Mouse (Mus musculus) cortical plate, adult 2 months (tissue): ENCODE data around the gene Kl. TPM values are rescaled to one million over a fixed set of nuclear protein-coding genes. Genes with fewer than 3 reads are reported as not detected.

Source experiments
- H3K27ac ChIP-seq: fragments of 200-500 bp; 2 replicates; pipeline ENCODE4 v1.5.1; 2012; ENCODE audit warnings: low read length, control low read depth, inconsistent platforms; ENCODE audit not compliant: insufficient read depth
- H3K4me1 ChIP-seq: fragments of 200-500 bp; 2 replicates; pipeline ENCODE4 v1.6.1; 2011; ENCODE audit warnings: low read length; ENCODE audit not compliant: control insufficient read depth, insufficient read depth
- H3K4me3 ChIP-seq: fragments of 200-500 bp; 2 replicates; pipeline ENCODE4 v1.5.1; 2011; ENCODE audit warnings: mild to moderate bottlenecking, low read length, control low read depth; ENCODE audit not compliant: insufficient read depth
- CTCF ChIP-seq: fragments of 200-500 bp; IDR thresholded peaks from 2 replicates; pipeline ENCODE4 v1.5.1; 2011; ENCODE audit warnings: mild to moderate bottlenecking, control low read depth, low read length; ENCODE audit not compliant: insufficient read depth; ENCODE audit errors: extremely low read depth
- POLR2A ChIP-seq: fragments of 200-500 bp; IDR thresholded peaks from 2 replicates; pipeline ENCODE4 v1.6.1; 2011; ENCODE audit warnings: mild to moderate bottlenecking, low read length, control low read depth; ENCODE audit not compliant: insufficient read depth; ENCODE audit errors: extremely low read depth
- polyA plus RNA-seq: library from polyadenylated mRNA; depleted of rRNA; stranded (reverse); fragments of >200 nt; gene quantifications from 2 replicates; pipeline ENCODE4 v1.2.3, GENCODE M21; 2012

Kl gene
- polyA plus RNA-seq, 1 experiment: 1.0 TPM

GRCm38 (mm10) chr5:151022939-151023338 is 70.5 kb downstream of the Kl start:
- Histone ChIP-seq H3K4me3 (no peak overlapping the region), H3K4me1 (peaks cover 20% of the 10 kb centered on the region), H3K27ac (peak overlapping the region; percentile 71)
- TF ChIP-seq POLR2A (no peak), CTCF (no peak)

- H3K4me3 ChIP-seq: no peak overlapping the region
- no peak for TF ChIP-seq POLR2A
- no peak for TF ChIP-seq CTCF
- H3K27ac ChIP-seq: peak overlapping the region; percentile 71
- H3K4me1 ChIP-seq: peaks cover 20% of the 10 kb centered on the region
Measured at GRCm38 (mm10) chr5:151023461-151023860, 71.1 kb downstream of the Kl start.

- TF ChIP-seq POLR2A (no peak), CTCF (no peak)
- Histone ChIP-seq H3K27ac (no peak overlapping the region), H3K4me1 (peaks cover 18% of the 10 kb centered on the region), H3K4me3 (no peak overlapping the region)
Measured at GRCm38 (mm10) chr5:151024483-151024882, 72.1 kb downstream of the Kl start.

- TF ChIP-seq CTCF: no peak
- TF ChIP-seq POLR2A: no peak
- Histone ChIP-seq H3K4me1 (peaks cover 13% of the 10 kb centered on the region), H3K27ac (no peak overlapping the region), H3K4me3 (no peak overlapping the region)
Measured at GRCm38 (mm10) chr5:151026069-151026468, 73.7 kb downstream of the Kl start.

- Histone ChIP-seq H3K4me3 (no peak overlapping the region), H3K4me1 (peaks cover 9% of the 10 kb centered on the region; the same call in 1 of the 2 replicates), H3K27ac (no peak overlapping the region)
- TF ChIP-seq POLR2A: no peak
- no peak for TF ChIP-seq CTCF
Measured at GRCm38 (mm10) chr5:151027171-151027570, 74.8 kb downstream of the Kl start.

GRCm38 (mm10) chr5:151028906-151029305 is 76.5 kb downstream of the Kl start:
- Histone ChIP-seq H3K4me1 (no peaks in the 10 kb centered on the region), H3K4me3 (no peak overlapping the region), H3K27ac (no peak overlapping the region)
- no peak for TF ChIP-seq CTCF
- no peak for TF ChIP-seq POLR2A

- Histone ChIP-seq H3K27ac (no peak overlapping the region), H3K4me1 (no peaks in the 10 kb centered on the region), H3K4me3 (no peak overlapping the region)
- TF ChIP-seq CTCF: no peak
- no peak for TF ChIP-seq POLR2A
Measured at GRCm38 (mm10) chr5:151034715-151035512, 82.5 kb downstream of the Kl start.

- Histone ChIP-seq H3K4me1 (no peaks in the 10 kb centered on the region), H3K4me3 (no peak overlapping the region), H3K27ac (no peak overlapping the region; the same call in 1 of the 2 replicates)
- no peak for TF ChIP-seq CTCF
- no peak for TF ChIP-seq POLR2A
Measured at GRCm38 (mm10) chr5:151037871-151038270, 85.5 kb downstream of the Kl start.

- no peak for TF ChIP-seq CTCF
- TF ChIP-seq POLR2A: no peak
- Histone ChIP-seq H3K27ac (no peak overlapping the region), H3K4me1 (no peaks in the 10 kb centered on the region; the same call in 1 of the 2 replicates), H3K4me3 (no peak overlapping the region)
Measured at GRCm38 (mm10) chr5:151042911-151043310, 90.5 kb downstream of the Kl start.
